Mouse (Mus musculus) thymus, adult 2 months (tissue): ENCODE data around the gene Babam2. TPM values are rescaled to one million over a fixed set of nuclear protein-coding genes. Genes with fewer than 3 reads are reported as not detected.
"Not testable (repeated sequence)": the region's sequence is repeated elsewhere in the genome, so short reads cannot be mapped to it uniquely, and the experiment has no call there.

Experiments
- DNase-seq: peaks from one replicate; pipeline ENCODE4 v3.0.0; 2021
- H3K27ac ChIP-seq: fragments of 200-500 bp; 2 replicates; pipeline ENCODE4 v1.5.1; 2012; ENCODE audit warnings: low read length, control low read depth; ENCODE audit not compliant: control insufficient read depth, insufficient read depth
- H3K27me3 ChIP-seq: fragments of 200-500 bp; 2 replicates; pipeline ENCODE4 v1.6.1; 2012; ENCODE audit warnings: mild to moderate bottlenecking, low read length, moderate library complexity, mixed read lengths; ENCODE audit not compliant: control insufficient read depth, insufficient read depth
- H3K36me3 ChIP-seq: fragments of 200-500 bp; 2 replicates; pipeline ENCODE4 v1.6.1; 2012; ENCODE audit warnings: mild to moderate bottlenecking, low read length, moderate library complexity; ENCODE audit not compliant: control insufficient read depth, insufficient read depth
- H3K4me1 ChIP-seq: fragments of 200-500 bp; replicated peaks from 2 replicates; pipeline ENCODE4 v1.6.1; 2012; ENCODE audit warnings: low read length; ENCODE audit not compliant: control insufficient read depth, insufficient read depth
- H3K4me3 ChIP-seq: fragments of 200-500 bp; 2 replicates; pipeline ENCODE4 v1.5.1; 2012; ENCODE audit warnings: mild to moderate bottlenecking, low read length, control low read depth, moderate library complexity; ENCODE audit not compliant: control insufficient read depth, insufficient read depth
- CTCF ChIP-seq: fragments of 200-500 bp; IDR thresholded peaks from 2 replicates; pipeline ENCODE4 v1.5.1; 2012; ENCODE audit warnings: mild to moderate bottlenecking, control low read depth, low read length, moderate library complexity, borderline replicate concordance; ENCODE audit not compliant: control insufficient read depth, poor library complexity, insufficient read depth; ENCODE audit errors: extremely low read depth
- POLR2A ChIP-seq: fragments of 200-500 bp; IDR thresholded peaks from 2 replicates; pipeline ENCODE4 v1.6.1; 2012; ENCODE audit warnings: mild to moderate bottlenecking, low read length, control low read depth, moderate library complexity; ENCODE audit not compliant: control insufficient read depth, poor library complexity, insufficient read depth; ENCODE audit errors: extremely low read depth
- WGBS: fragments of 180-500 bp; shearing (Covaris S2); methylation state at CpG from one replicate; pipeline ENCODE4 v1.1.7; 2018; 5-methylcytosine and 5-hydroxymethylcytosine counted together
- polyA plus RNA-seq: library from polyadenylated mRNA; depleted of rRNA; stranded (reverse); fragments of >200 nt; gene quantifications from 2 replicates; pipeline ENCODE4 v1.2.3, GENCODE M21; 2012

The Babam2 gene
- polyA plus RNA-seq, 1 experiment: 16.1 TPM

- Histone ChIP-seq H3K4me3 (no peak overlapping the region), H3K27me3 (no peaks in the 10 kb centered on the region), H3K27ac (no peak overlapping the region), H3K4me1 (peaks cover 24% of the 10 kb centered on the region), H3K36me3 (no peaks in the 10 kb centered on the region)
- WGBS: 86% methylated on average over 6 of the region's 6 CpGs
- no peak for TF ChIP-seq CTCF
- TF ChIP-seq POLR2A: no peak
- DNase-seq: no peak
These were observed 270.6 kb downstream of the Babam2 start for GRCm38 (mm10) chr5:31968046-31968506.

DNA sequence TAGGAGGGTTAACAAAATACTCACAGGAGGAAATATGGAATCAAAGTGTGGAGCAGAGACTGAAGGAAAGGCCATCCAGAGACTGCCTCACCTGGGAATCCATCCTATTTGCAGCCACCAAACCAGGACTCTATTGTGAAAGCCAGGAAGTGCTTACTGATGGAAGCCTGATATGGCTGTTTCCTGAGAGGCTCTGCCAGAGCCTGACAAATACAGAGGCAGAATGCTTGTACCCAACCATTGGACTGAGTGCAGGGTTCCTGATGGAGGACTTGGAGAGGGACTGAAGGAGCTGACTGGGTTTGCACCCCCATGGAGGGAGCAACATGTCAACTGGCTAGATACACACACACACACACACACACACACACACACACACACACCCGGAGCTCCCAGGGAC is 274.9 kb downstream of the Babam2 start:
- H3K4me1 ChIP-seq: peaks cover 12% of the 10 kb centered on the region
- H3K27me3 ChIP-seq, H3K4me3 ChIP-seq, H3K27ac ChIP-seq, DNase-seq, H3K36me3 ChIP-seq: not testable (repeated sequence)
- WGBS: 100% methylated on average over 1 of the region's 1 CpGs

DNA sequence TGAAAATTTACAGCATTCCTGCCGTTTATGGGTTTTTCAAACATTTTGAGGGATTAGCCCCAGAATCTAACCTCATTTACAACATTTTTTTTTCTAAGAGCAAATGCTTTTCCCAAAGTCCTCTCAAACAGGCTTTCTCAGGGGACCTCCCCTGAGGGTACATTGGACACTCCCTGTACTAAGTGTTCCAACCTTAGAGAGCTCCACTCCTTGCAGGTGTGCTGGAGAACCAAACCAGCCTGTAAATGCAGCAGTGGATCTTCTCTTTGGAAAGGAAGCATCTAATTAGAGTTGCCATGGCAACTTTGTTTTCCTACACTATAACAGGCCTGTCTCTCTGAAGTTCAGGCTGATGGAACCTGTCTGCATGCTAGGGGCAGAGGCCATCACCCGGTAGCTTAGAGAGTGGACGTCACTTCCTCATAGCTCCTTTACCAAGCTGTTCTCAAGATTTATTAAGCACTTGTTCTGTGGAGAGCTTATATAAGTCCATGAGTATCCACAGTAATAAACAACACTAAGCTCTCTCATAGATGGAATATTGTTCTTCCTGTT is 277.2 kb downstream of the Babam2 start:
- TF ChIP-seq CTCF (no peak), POLR2A (no peak)

DNA sequence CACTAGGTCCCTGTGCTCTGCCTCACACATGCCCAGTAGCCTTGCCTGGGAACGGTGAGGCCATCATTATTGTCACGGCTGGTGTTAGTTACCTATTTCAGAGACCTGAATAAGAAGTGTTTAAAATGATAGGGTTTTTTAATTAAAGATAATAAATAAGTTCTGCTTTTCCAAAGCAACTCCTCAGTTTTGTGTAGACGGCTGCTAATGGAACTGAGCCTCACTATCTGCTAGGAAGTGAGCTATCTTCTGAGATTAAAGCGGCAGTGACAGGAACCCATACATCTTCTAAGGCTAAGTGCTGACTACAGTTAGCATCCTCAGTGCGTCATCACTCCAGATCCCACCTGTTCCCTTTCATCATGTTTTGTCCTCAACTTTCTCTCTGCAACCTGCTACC is 284.6 kb downstream of the Babam2 start:
- H3K36me3 ChIP-seq: no peaks in the 10 kb centered on the region
- WGBS: 94% methylated on average over 5 of the region's 5 CpGs

More for the DNA sequence above, 277.2 kb downstream of the Babam2 start:
- H3K4me3 ChIP-seq: no peak overlapping the region
- H3K36me3 ChIP-seq: no peaks in the 10 kb centered on the region
- no peak for DNase-seq
- peaks cover 4% of the 10 kb centered on the region; the same call in 1 of the 2 replicates for H3K4me1 ChIP-seq
- no peaks in the 10 kb centered on the region for H3K27me3 ChIP-seq
- WGBS: 87% methylated on average over 3 of the region's 3 CpGs
- H3K27ac ChIP-seq: no peak overlapping the region

DNA sequence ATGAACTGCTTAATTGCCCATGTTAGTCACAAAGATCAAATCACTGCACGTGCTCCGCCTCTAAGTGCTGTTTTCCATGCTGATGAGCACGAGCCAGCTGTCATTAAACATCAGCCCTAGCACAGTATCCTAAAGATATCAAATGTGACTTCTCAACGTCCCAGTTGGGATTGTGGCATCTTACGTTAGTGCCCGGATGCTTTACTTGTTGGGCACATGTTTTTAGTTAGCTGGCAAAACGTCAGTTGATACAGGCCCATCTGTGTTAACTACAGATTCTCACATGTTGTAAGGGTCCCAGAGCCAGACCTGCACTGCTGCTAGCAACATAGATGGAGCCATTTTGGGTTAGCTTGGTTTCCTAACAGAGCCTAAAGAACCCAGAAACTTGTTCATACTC is 285.7 kb downstream of the Babam2 start:
- no peaks in the 10 kb centered on the region for H3K27me3 ChIP-seq
- TF ChIP-seq POLR2A (no peak), CTCF (no peak)
- H3K27ac ChIP-seq: no peak overlapping the region
- 98% methylated on average over 7 of the region's 7 CpGs for WGBS
- no peak for DNase-seq
- no peaks in the 10 kb centered on the region for H3K36me3 ChIP-seq
- H3K4me1 ChIP-seq: peaks cover 8% of the 10 kb centered on the region
- no peak overlapping the region for H3K4me3 ChIP-seq

More for the DNA sequence above, 284.6 kb downstream of the Babam2 start:
- TF ChIP-seq POLR2A: no peak
- TF ChIP-seq CTCF: no peak
- no peak for DNase-seq
- H3K27ac ChIP-seq: no peak overlapping the region
- H3K4me3 ChIP-seq: no peak overlapping the region
- H3K27me3 ChIP-seq: no peaks in the 10 kb centered on the region
- H3K4me1 ChIP-seq: peaks cover 8% of the 10 kb centered on the region

DNA sequence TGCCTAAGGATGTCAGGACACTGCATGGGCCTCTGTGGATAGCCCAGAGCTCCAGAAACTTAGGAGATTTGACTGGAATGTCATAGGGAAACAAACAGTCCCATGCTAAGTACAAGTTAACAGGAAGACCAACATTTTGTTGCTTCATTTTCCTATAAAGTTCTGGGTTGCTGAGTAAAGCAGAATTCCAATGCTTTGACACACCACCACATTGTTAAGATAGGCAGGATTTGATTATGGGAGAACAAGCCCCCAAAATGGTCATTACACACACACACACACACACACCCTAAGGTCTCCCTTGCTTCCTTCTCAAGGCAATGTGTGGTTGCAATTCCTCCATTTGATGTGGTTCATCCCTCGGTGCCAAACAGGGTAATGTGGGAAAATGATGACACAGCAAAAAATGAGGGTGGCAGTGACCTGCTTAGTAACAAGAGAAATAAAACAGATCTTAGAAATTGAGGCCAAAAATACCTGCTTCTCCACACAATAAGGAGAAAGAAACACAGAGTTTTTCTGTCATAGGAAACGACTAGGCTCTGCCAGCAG is 286.4 kb downstream of the Babam2 start:
- Histone ChIP-seq H3K4me1 (peaks cover 8% of the 10 kb centered on the region), H3K36me3 (no peaks in the 10 kb centered on the region), H3K4me3 (no peak overlapping the region), H3K27ac (no peak overlapping the region), H3K27me3 (no peaks in the 10 kb centered on the region)
- 10% methylated on average over 2 of the region's 2 CpGs for WGBS
- DNase-seq: no peak
- TF ChIP-seq POLR2A: no peak
- TF ChIP-seq CTCF: no peak
